Mouse (Mus musculus) hindbrain, embryonic 16.5 days (tissue): ENCODE data around the gene Rfxank. TPM values are rescaled to one million over a fixed set of nuclear protein-coding genes. Genes with fewer than 3 reads are reported as not detected.

Source experiments
- ATAC-seq: fragments of 200-750 bp; cut with Nextera tagmentation; 2 replicates; pipeline ENCODE4 v1.8.0; 2017; ENCODE audit warnings: moderate TSS enrichment, moderate library complexity
- H3K27ac ChIP-seq: fragments of 300-500 bp; sonication (generic); 2 replicates; pipeline ENCODE4 v1.5.1; 2014; ENCODE audit warnings: low read depth, mild to moderate bottlenecking, control low read depth, low read length, moderate library complexity
- H3K27me3 ChIP-seq: fragments of 300-500 bp; sonication (generic); replicated peaks from 2 replicates; pipeline ENCODE4 v1.6.1; 2014; ENCODE audit warnings: low read length; ENCODE audit not compliant: control insufficient read depth, insufficient read depth
- H3K36me3 ChIP-seq: fragments of 300-500 bp; sonication (generic); 2 replicates; pipeline ENCODE4 v1.6.1; 2014; ENCODE audit warnings: mild to moderate bottlenecking, low read length, moderate library complexity, mixed read lengths; ENCODE audit not compliant: control insufficient read depth, insufficient read depth
- H3K4me1 ChIP-seq: fragments of 300-500 bp; sonication (generic); 2 replicates; pipeline ENCODE4 v1.6.1; 2014; ENCODE audit warnings: low read depth, low read length; ENCODE audit not compliant: control insufficient read depth, insufficient read depth
- H3K4me2 ChIP-seq: fragments of 300-500 bp; sonication (generic); 2 replicates; pipeline ENCODE4 v1.6.1; 2014; ENCODE audit warnings: mild to moderate bottlenecking, low read length, control low read depth, moderate library complexity
- H3K4me3 ChIP-seq: fragments of 300-500 bp; sonication (generic); 2 replicates; pipeline ENCODE4 v1.5.1; 2014; ENCODE audit warnings: mild to moderate bottlenecking, low read length, control low read depth, moderate library complexity
- H3K9ac ChIP-seq: fragments of 300-500 bp; sonication (generic); 2 replicates; pipeline ENCODE4 v1.6.1; 2014; ENCODE audit warnings: low read depth, mild to moderate bottlenecking, control low read depth, low read length, moderate library complexity
- H3K9me3 ChIP-seq: fragments of 300-500 bp; sonication (generic); 2 replicates; pipeline ENCODE4 v1.6.1; 2014; ENCODE audit warnings: mild to moderate bottlenecking, low read length, moderate library complexity; ENCODE audit not compliant: control insufficient read depth
- WGBS: fragments of 180-500 bp; shearing (Covaris S2); extraction: QIAGEN DNeasy Blood & Tissue Kit; methylation state at CpG from one replicate; pipeline ENCODE4 v1.1.7; 2014; 5-methylcytosine and 5-hydroxymethylcytosine counted together
- polyA plus RNA-seq: library from polyadenylated mRNA; unstranded; fragments of >200 nt; fragmentation: Nextera tagmentation; extraction: Ambion mirVana; gene quantifications from 2 replicates; pipeline ENCODE4 v1.2.1, GENCODE M21; 2015

Gene Rfxank
- 12.3 and 12.5 TPM in 2 replicates for polyA plus RNA-seq

GRCm38 (mm10) chr8:70139026-70139857, at the start of gene Rfxank, which contains the start of the genes Borcs8 and Mef2b:
Gene Rfxank (minus strand): TSS chr8:70139154.
Gene Borcs8 (plus strand): TSS chr8:70139499.
Gene Mef2b (plus strand): TSS chr8:70139711.
- peak; percentile 97 for ATAC-seq
- Histone ChIP-seq H3K27me3 (no peaks in the 10 kb centered on the region), H3K9ac (peak within 1 kb of the TSS; percentile 73), H3K9me3 (no peaks in the 10 kb centered on the region), H3K4me2 (peak within 1 kb of the TSS; percentile 83), H3K4me3 (peak within 1 kb of the TSS; percentile 58), H3K27ac (peak within 1 kb of the TSS; percentile 79), H3K36me3 (peaks cover 15% of the 10 kb centered on the region), H3K4me1 (peaks cover 21% of the 10 kb centered on the region)
- WGBS, result 0% methylated on average over 46 of the region's 46 CpGs

- Histone ChIP-seq H3K4me3 (no peak overlapping the region), H3K9me3 (no peaks in the 10 kb centered on the region), H3K9ac (no peak overlapping the region), H3K4me2 (no peak overlapping the region), H3K36me3 (no peaks in the 10 kb centered on the region; the same call in none of the 2 replicates), H3K4me1 (no peaks in the 10 kb centered on the region), H3K27me3 (no peaks in the 10 kb centered on the region), H3K27ac (no peak overlapping the region)
- ATAC-seq, result no peak
- WGBS, result 73% methylated on average over 7 of the region's 7 CpGs
Measured at GRCm38 (mm10) chr8:70188707-70189106, 49.8 kb upstream of the Rfxank start.

- H3K4me2 ChIP-seq, result no peak overlapping the region
- no peak overlapping the region for H3K27ac ChIP-seq
- WGBS, result 88% methylated on average over 4 of the region's 4 CpGs
- H3K9ac ChIP-seq, result no peak overlapping the region
- no peaks in the 10 kb centered on the region for H3K27me3 ChIP-seq
- no peaks in the 10 kb centered on the region for H3K4me1 ChIP-seq
- no peaks in the 10 kb centered on the region for H3K9me3 ChIP-seq
- peaks cover 2% of the 10 kb centered on the region; the same call in 1 of the 2 replicates for H3K36me3 ChIP-seq
- no peak for ATAC-seq
- H3K4me3 ChIP-seq, result no peak overlapping the region
Measured at GRCm38 (mm10) chr8:70183194-70183593, 44.2 kb upstream of the Rfxank start.

- no peak overlapping the region for H3K4me2 ChIP-seq
- no peak for ATAC-seq
- H3K9ac ChIP-seq, result no peak overlapping the region
- WGBS, result 69% methylated on average over 2 of the region's 2 CpGs
- no peaks in the 10 kb centered on the region for H3K9me3 ChIP-seq
- no peak overlapping the region for H3K4me3 ChIP-seq
- H3K36me3 ChIP-seq, result peaks cover 7% of the 10 kb centered on the region
- H3K4me1 ChIP-seq, result no peaks in the 10 kb centered on the region
- H3K27me3 ChIP-seq, result no peaks in the 10 kb centered on the region
- H3K27ac ChIP-seq, result no peak overlapping the region
Measured at GRCm38 (mm10) chr8:70181903-70182252, 42.9 kb upstream of the Rfxank start.

- Histone ChIP-seq H3K4me3 (no peak overlapping the region), H3K9me3 (no peaks in the 10 kb centered on the region), H3K36me3 (peaks cover 7% of the 10 kb centered on the region), H3K4me1 (no peaks in the 10 kb centered on the region), H3K9ac (no peak overlapping the region), H3K27ac (no peak overlapping the region), H3K27me3 (no peaks in the 10 kb centered on the region), H3K4me2 (no peak overlapping the region)
- 90% methylated on average over 16 of the region's 16 CpGs for WGBS
- ATAC-seq, result no peak
Measured at GRCm38 (mm10) chr8:70181212-70181902, 42.4 kb upstream of the Rfxank start.

- Histone ChIP-seq H3K27me3 (no peaks in the 10 kb centered on the region), H3K9ac (no peak overlapping the region), H3K36me3 (peaks cover 7% of the 10 kb centered on the region), H3K4me2 (no peak overlapping the region), H3K4me1 (no peaks in the 10 kb centered on the region), H3K9me3 (no peaks in the 10 kb centered on the region), H3K4me3 (no peak overlapping the region), H3K27ac (no peak overlapping the region)
- WGBS, result 96% methylated on average over 4 of the region's 4 CpGs
- no peak for ATAC-seq
Measured at GRCm38 (mm10) chr8:70179082-70179481, 40.1 kb upstream of the Rfxank start.

- no peak for ATAC-seq
- no peak overlapping the region for H3K4me2 ChIP-seq
- peaks cover 7% of the 10 kb centered on the region for H3K36me3 ChIP-seq
- H3K4me3 ChIP-seq, result no peak overlapping the region
- WGBS, result 94% methylated on average over 2 of the region's 2 CpGs
- no peaks in the 10 kb centered on the region for H3K27me3 ChIP-seq
- H3K9ac ChIP-seq, result no peak overlapping the region
- H3K4me1 ChIP-seq, result no peaks in the 10 kb centered on the region; the same call in 1 of the 2 replicates
- H3K9me3 ChIP-seq, result no peaks in the 10 kb centered on the region
- no peak overlapping the region for H3K27ac ChIP-seq
Measured at GRCm38 (mm10) chr8:70178231-70178630, 39.3 kb upstream of the Rfxank start.

GRCm38 (mm10) chr8:70174079-70174478, 35.1 kb upstream of the Rfxank start:
- H3K4me3 ChIP-seq, result no peak overlapping the region
- H3K9ac ChIP-seq, result no peak overlapping the region
- H3K4me1 ChIP-seq, result peaks cover 3% of the 10 kb centered on the region
- H3K27ac ChIP-seq, result no peak overlapping the region
- H3K9me3 ChIP-seq, result no peaks in the 10 kb centered on the region
- H3K4me2 ChIP-seq, result no peak overlapping the region
- ATAC-seq, result no peak
- peaks cover 7% of the 10 kb centered on the region for H3K36me3 ChIP-seq
- no peaks in the 10 kb centered on the region for H3K27me3 ChIP-seq
- WGBS, result 86% methylated on average over 7 of the region's 7 CpGs

GRCm38 (mm10) chr8:70173320-70173719, 34.4 kb upstream of the Rfxank start:
- H3K4me1 ChIP-seq, result peaks cover 3% of the 10 kb centered on the region
- H3K9ac ChIP-seq, result no peak overlapping the region
- no peak for ATAC-seq
- H3K27ac ChIP-seq, result no peak overlapping the region
- 90% methylated on average over 5 of the region's 5 CpGs for WGBS
- no peak overlapping the region for H3K4me2 ChIP-seq
- H3K36me3 ChIP-seq, result peaks cover 7% of the 10 kb centered on the region
- no peak overlapping the region for H3K4me3 ChIP-seq
- no peaks in the 10 kb centered on the region for H3K27me3 ChIP-seq
- no peaks in the 10 kb centered on the region for H3K9me3 ChIP-seq
